Mouse (Mus musculus) frontal cortex, postnatal 36 days (tissue): ENCODE results near the gene Cplx3.
A peak's percentile ranks its signal among the peaks of the same experiment; 100 is the strongest.

ENCODE experiments used
- DNase-seq, 2 experiments: peaks; one replicate each; pipeline ENCODE4 v3.0.0; 2022; ENCODE audit warnings: low spot score in 2 of 2

The Cplx3 gene

GRCm38 (mm10) chr9:57601353-57601706 is 4.8 kb downstream of the Cplx3 start:
- peak; percentile 60 to 61 for DNase-seq

DNA sequence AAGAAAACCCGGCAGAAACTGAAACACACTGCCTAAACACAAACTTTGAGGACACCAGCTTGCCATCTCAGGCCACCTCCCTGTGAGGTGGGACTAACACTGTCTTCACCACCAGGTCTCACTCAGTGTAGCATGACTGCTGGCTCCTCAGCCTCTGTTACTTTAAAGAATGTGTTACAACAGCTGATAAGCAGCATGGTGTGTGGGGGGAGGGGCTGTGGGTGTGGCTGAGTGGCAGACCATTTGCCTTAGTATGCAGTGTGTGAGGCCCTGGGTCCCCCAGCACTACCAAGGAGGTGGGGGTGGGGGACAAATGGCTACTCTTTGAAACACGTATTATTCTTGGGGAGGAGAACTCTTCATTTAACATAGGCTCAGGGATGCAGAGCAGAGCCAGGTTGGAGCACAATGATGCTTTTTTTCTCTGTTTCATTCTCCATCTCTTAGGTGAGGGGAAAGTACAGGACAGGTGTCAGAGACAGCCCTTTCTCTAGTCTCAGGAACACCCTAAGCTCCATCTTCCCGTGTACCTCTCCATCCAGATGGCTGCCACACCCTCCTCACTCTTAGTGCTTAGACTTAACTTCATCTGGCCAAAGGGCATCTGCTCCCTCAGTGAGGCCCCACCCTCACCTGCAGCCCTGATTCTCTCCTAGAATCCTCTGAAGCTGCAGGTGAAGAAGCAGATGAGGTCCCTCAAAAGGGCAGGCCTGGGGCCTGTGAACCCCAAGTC is 5.3 kb downstream of the Cplx3 start:
- DNase-seq: no peak

DNA sequence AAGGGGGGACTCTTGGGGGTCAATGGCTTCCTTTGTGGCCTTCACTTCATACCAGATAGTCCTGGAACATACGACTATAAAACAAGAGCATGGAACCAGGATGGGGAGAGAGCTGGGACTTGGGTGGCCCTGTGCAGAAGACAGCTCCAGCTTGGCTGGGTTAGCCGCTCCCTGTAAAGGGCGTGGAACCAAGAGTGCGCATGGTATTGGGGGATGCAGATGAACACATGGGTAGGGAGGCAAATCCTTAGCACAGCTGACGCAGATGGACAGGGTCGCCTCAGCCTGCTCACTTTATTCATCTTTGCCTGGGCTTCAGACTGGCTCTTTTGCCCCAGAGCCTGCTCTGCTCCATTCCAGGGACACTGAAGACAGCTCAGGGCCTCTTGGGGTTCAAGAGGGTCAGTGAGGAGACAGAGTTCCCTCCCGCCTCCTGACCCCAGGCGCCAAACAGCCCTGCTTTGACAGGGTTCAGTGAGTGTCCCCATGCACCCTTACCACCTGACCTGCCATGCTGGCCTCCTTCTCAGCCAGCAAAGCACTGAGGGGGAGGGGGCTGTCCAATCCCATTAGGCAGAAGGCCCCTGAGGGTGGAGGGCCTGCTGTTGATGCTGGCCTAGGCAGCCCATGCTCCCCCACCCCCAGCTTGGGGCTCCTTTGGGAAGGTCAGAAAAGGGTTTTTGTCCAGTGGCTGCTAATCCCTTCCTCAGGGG is 7.1 kb downstream of the Cplx3 start:
- no peak for DNase-seq

DNA sequence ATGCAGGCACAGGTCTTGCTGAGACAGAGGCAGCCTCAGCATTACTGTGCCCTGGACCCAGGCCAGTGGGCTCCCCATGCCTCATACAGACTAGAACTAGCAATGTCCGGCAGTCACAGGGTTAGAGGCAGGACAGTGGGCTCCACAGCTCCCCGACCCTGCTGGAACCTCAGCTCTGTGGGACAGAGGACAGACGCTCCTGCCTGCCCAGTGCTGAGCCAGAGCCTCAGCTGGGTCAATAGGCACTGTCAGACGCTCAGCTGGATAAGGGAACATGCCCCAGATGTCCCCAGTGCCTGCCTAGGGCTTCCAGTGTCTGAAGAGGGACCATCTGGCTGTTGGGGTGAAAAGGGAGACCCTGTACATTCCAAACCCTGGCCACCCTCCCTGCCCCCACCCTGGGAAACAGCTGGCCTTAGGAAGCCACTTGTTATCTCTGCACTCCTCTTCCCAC is 8.1 kb downstream of the Cplx3 start:
- DNase-seq: no peak

DNA sequence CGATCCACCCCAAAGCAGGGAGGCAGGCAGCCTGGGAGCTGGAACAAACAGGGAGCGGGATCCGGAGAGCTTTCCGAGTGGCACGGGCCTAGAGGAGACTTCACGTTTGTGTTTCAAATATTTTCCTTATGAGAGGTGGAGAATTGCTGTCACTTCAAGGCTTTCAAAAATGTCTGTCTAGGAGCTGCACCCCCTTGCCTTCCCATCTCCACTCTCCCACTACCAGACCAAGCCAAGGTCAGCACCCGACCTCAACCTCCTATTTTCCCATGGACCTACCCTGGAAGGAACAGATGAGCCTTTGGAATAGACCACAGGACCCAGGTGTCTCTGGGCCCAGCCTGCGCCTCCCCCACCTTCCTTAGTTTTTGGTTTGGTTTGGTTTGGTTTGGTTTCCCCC is 8.8 kb downstream of the Cplx3 start:
- no peak for DNase-seq

DNA sequence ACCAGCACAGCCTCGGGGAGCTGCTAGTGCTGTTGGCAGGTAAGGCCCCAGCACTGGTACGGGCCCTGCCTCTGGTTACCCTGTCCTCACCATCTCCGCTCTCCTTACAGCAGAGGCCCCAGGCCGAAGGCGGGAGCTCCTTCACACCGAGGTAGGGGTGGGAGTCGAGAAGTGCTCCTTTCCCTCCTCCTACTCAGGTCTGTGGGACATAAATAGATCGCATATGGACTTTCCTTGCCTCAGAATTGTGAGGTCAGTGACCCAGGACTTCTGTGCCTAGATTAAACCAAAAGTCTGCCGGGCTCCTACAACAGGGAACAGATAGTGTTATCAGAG is 11.9 kb downstream of the Cplx3 start:
- no peak for DNase-seq

- peak in 1 of 2 experiments; percentile 33 for DNase-seq
Measured at GRCm38 (mm10) chr9:57593454-57594173, 12.5 kb downstream of the Cplx3 start.

GRCm38 (mm10) chr9:57590726-57591125 is 15.4 kb downstream of the Cplx3 start:
- DNase-seq: peak in 1 of 2 experiments; percentile 47

DNA sequence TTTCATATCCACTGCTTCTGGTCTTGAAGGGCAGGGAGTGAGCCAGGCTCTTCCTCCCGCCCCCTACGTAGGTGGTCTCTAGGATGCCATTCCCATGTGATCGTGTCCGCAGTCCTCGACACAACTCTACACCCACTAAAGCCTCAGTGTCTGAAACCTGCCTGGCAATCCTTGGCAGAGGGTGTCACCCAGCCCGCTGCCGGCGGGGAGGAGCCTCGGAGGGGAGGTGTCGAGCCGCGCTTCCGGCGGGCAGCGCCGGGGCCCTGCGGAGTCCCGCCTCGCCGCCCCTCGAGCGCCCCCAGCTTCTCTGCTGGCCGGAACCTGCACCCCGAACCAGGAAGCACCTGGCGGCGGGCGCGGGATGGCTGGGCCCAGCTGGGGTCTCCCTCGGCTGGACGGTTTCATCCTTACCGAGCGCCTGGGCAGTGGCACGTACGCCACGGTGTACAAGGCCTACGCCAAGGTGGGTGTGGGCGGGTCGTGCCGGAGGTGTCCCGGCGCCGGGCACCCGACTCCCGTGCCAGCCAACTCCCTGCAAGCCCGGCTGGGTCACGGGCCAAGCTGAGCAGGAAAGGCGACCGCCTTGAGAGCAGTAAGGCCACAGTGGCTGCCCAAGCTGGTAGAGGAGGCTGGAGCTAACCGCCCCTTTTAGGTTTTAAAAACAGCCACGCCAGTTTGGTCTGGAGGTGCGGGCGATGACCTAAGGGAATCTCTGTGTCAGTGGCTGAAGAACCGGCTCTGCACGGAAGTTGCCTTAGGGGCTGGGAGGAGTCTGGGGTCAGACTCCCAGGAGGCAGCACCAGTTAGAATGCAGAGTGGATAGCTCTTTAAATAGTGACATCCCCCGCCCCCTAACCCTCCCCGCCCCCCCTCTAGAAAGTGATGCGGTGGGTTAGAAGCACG is 16.6 kb downstream of the Cplx3 start, which contains the start of gene Ulk3:
Gene Ulk3, plus strand, starts transcription at position 229 of the 903 bp plus-strand sequence.
- peak; percentile 75 to 77 for DNase-seq

DNA sequence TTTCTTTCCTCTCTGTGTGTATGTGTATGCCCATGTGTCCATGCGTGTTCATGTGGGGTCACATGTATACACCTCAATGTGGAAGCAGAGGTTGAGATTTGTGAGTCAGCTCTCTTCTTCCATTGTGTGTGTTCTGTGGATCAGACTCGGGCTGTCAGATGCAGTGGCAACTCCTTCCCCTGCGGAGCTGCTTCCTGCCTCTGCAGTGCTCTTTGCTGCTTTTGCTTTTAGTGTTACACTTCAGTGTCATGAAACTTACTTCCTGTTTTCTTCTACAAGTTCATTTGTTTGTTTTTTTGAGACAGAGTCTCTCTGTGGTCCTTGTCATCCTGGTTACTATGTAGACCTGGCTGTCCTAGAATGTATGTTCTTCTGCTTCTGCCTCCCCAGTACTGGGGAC is 21.1 kb downstream of the Cplx3 start:
- DNase-seq: no peak

DNA sequence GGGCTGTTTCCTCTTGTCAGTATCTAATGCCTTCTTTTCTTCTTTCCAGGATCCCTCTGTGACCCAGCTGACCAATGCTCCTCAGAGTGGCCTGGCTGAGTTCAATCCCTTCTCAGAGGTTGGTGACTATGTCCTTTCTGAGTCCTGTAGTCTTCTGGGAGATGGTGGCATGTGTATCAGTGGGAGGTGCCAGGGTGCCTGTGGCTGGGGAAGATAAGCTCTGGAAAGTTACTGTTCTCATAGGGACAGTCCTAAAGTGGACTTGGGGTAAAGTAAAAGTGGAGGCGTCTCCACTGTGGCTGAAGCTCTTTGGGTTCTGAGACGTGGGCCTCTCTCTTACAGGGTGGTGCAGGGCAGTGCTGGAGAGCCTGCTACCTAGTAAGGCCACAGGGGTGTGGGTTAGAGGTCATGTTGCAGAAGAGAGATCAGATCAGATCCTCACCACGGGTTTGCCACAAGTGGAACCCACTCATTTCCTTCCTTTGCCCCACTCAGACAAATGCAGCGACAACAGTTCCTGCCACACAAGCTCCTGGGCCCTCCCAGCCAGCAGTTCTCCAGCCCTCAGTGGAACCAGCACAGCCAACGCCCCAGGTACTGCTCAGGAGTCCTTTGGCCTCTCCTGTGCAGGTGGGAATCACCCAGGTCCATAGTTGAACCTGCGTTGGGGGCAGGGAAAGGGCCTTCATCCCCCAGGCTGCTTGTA is 28.8 kb downstream of the Cplx3 start:
- DNase-seq: no peak

GRCm38 (mm10) chr9:57575577-57575976 is 30.5 kb downstream of the Cplx3 start:
- DNase-seq: no peak

- no peak for DNase-seq
Measured at GRCm38 (mm10) chr9:57574397-57574796, 31.7 kb downstream of the Cplx3 start.

GRCm38 (mm10) chr9:57568500-57568899 is 37.6 kb downstream of the Cplx3 start:
- DNase-seq: no peak

- DNase-seq: no peak
Measured at GRCm38 (mm10) chr9:57566846-57567245, 39.2 kb downstream of the Cplx3 start.

DNA sequence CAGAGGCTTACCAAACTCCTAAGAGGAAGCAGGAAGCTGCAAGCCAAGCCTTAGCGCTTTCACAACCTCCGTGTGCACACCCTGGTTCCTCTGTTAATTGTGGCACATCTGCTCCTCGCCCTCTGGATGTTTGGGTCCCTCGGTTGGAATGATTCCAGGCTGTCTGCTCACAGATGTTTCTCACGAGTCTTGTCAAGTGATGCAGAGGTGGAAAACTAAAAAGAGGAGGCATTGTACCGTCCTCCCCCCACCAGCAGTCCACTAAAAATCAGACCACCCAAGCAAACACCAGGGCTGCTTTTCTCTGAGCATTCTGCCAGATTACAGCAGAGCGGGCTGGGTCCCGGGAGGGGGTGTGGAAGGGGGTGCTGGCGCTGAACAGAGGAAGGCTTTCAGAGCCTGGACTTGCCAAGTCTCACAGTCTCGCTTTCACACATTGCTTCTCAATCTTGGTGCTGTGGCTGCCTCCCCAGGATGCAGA is 40.3 kb downstream of the Cplx3 start:
- peak; percentile 63 to 68 for DNase-seq

- DNase-seq: no peak
Measured at GRCm38 (mm10) chr9:57564609-57565008, 41.5 kb downstream of the Cplx3 start.

- peak; percentile 47 to 48 for DNase-seq
Measured at GRCm38 (mm10) chr9:57562896-57563372, 43.1 kb downstream of the Cplx3 start.

DNA sequence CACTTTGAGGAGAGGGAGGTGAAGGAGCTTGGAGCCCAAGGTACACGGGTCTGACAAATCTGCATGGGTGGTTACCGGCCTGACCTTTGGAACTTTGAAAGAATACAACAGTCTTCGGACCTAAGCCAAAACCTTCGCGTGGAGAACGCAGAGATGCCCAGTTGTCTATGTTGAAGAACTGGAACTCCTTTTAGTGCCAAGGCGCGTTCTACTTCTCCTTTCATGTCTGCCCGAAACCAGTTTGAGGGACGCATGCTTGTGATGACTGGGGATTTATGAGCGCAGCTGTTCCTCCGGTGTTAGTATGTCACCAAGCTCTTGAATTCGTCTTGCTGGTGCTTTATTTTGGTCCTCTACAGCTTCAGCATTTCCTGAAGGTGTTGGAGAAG is 44.4 kb downstream of the Cplx3 start:
- no peak for DNase-seq

- DNase-seq: peak; percentile 94 to 97
Measured at GRCm38 (mm10) chr9:57560861-57561710, 45.0 kb downstream of the Cplx3 start, which contains the start of gene Scamp2. Gene Scamp2 (plus strand): TSS chr9:57560943.
